Mouse (Mus musculus): ENCODE measurements around the gene Mast1. TPM values are rescaled to one million over a fixed set of nuclear protein-coding genes. Genes with fewer than 3 reads are reported as not detected.

The Mast1 gene
- polyA plus RNA-seq, 1 experiment from 2014 or later = 14.2 TPM

DNA sequence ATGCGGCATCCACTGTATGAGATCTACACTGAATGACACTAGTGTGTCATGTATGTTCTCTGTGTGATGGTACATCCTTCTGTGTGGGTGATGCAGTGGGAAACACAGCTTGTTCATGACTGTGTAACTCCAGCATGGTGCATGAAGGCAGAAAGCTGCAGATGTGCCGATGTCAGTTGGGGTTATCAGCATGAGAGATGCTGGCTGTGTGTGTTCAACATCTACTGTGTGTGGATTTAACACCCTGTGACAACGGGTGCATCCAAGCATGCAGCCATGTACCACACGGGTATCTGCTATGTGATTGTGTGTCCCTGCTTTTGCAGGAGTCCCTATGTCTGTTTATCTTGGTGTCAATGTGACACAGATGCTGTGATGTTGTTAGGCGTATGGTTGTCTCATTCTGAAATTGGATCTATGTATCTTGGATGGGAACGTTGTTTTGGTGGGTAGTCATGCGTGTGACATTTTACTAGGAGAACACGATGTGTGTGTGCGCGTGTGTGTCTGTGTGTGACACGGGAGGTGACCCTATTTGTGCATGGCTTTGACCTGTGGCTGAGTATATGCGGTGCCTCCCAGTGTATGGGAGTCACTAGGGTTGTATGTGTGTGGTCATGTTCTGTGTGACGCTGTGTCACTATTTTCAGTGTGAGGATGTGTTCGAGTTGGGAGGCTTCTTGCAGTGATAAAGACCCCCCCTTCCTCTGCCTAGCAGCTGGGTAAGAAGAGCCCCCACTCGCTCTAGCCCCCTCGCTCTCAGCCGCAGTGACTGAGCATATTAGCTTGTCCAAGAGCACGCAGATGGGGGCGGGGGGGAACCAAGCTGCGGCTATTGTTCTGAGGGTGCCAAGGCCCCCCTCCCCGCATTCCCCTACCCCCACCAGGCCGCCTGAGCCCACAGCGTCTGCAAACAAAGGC lies 858 bp downstream of the Mast1 start:
- no peaks in the 10 kb centered on the region for H3K36me3 ChIP-seq (ENCODE audit: control insufficient read depth, insufficient read depth, low read length)
- WGBS = 17% methylated on average over 23 of the region's 23 CpGs
- H3K27me3 ChIP-seq (ENCODE audit: control insufficient read depth, insufficient read depth, low read length) = peaks cover 18% of the 10 kb centered on the region
- peak; percentile 61 for DNase-seq (ENCODE audit: low spot score)
- H3K9me3 ChIP-seq (ENCODE audit: control insufficient read depth, low read length) = no peaks in the 10 kb centered on the region
- peak overlapping the region; percentile 63 for H3K4me3 ChIP-seq (ENCODE audit: low read depth, low read length)
- H3K27ac ChIP-seq (ENCODE audit: low read depth, low read length) = peak overlapping the region; percentile 39; the same call in 1 of the 2 replicates
- H3K4me1 ChIP-seq (replicated peaks; ENCODE audit: control insufficient read depth, insufficient read depth, low read length) = peaks cover 18% of the 10 kb centered on the region
- ATAC-seq (replicated peaks; ENCODE audit: low FRiP score) = 0 out of 2 replicates have a peak, but pooled peaks have one; percentile 17
- peak overlapping the region; percentile 91 for H3K4me2 ChIP-seq (ENCODE audit: low read depth, low read length, severe bottlenecking)
- H3K9ac ChIP-seq (ENCODE audit: low read length) = peak overlapping the region; percentile 75

DNA sequence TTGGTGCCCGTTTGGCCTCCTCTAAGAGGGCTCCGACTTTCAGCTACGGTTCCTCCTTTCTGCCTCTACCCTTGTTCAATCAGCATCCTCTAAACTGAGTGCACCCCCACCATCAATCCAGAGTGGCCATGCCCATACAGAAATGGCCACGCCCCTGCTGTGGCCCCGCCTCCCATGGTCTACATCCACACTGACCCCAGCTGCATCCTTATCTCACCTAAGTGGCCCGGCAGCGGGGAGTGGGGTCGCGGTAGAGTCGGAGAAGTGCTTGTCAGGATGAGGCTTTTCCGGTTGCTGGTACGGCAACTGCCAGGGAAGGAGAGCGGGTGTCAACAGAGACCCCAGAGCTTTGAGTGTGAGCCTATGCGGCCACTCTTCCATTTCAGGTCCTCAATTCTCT lies 1.7 kb downstream of the Mast1 start:
- Histone ChIP-seq H3K27me3 (ENCODE audit: control insufficient read depth, insufficient read depth, low read length) (peaks cover 20% of the 10 kb centered on the region), H3K4me1 (replicated peaks; ENCODE audit: control insufficient read depth, insufficient read depth, low read length) (peaks cover 18% of the 10 kb centered on the region), H3K4me3 (ENCODE audit: low read depth, low read length) (peak overlapping the region; percentile 63; the same call in 1 of the 2 replicates), H3K36me3 (ENCODE audit: control insufficient read depth, insufficient read depth, low read length) (no peaks in the 10 kb centered on the region), H3K27ac (ENCODE audit: low read depth, low read length) (no peak overlapping the region), H3K9ac (ENCODE audit: low read length) (no peak overlapping the region; the same call in 1 of the 2 replicates), H3K4me2 (ENCODE audit: low read depth, low read length, severe bottlenecking) (peak overlapping the region; percentile 91), H3K9me3 (ENCODE audit: control insufficient read depth, low read length) (no peaks in the 10 kb centered on the region)
- peak; percentile 22 for ATAC-seq (replicated peaks; ENCODE audit: low FRiP score)
- WGBS = 6% methylated on average over 14 of the region's 14 CpGs
- DNase-seq (ENCODE audit: low spot score) = no peak

DNA sequence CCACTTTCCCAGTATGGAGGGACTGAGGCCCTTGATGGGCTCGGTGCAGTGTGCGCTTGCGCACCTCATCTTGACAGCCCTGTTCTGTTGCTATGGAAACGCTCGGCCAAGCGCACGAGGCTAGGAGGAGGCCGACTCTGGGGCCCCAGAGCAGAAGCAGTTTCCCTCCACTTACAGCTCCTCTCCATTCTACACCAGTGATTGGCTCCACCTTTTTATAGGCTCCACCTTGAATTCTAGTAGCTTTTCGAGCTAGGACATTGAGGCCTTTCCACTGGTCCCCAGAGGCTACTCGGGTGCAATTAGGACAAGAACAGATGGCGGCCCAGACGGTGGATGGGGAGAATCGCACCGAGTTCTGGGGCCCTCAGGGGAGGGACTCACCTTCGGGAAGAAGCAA lies 2.3 kb downstream of the Mast1 start:
- H3K9ac ChIP-seq (ENCODE audit: low read length) = peak overlapping the region; percentile 33; the same call in 1 of the 2 replicates
- H3K9me3 ChIP-seq (ENCODE audit: control insufficient read depth, low read length) = no peaks in the 10 kb centered on the region
- WGBS = 2% methylated on average over 15 of the region's 15 CpGs
- peak; percentile 85 for ATAC-seq (replicated peaks; ENCODE audit: low FRiP score)
- H3K27ac ChIP-seq (ENCODE audit: low read depth, low read length) = no peak overlapping the region
- DNase-seq (ENCODE audit: low spot score) = peak; percentile 88
- no peaks in the 10 kb centered on the region for H3K36me3 ChIP-seq (ENCODE audit: control insufficient read depth, insufficient read depth, low read length)
- H3K4me1 ChIP-seq (replicated peaks; ENCODE audit: control insufficient read depth, insufficient read depth, low read length) = peaks cover 18% of the 10 kb centered on the region
- H3K27me3 ChIP-seq (ENCODE audit: control insufficient read depth, insufficient read depth, low read length) = peaks cover 20% of the 10 kb centered on the region
- H3K4me3 ChIP-seq (ENCODE audit: low read depth, low read length) = peak overlapping the region; percentile 63; the same call in 1 of the 2 replicates
- peak overlapping the region; percentile 91 for H3K4me2 ChIP-seq (ENCODE audit: low read depth, low read length, severe bottlenecking)

GRCm38 (mm10) chr8:84933767-84934559 lies 3.2 kb downstream of the Mast1 start:
- Histone ChIP-seq H3K4me1 (replicated peaks; ENCODE audit: control insufficient read depth, insufficient read depth, low read length) (peaks cover 21% of the 10 kb centered on the region), H3K36me3 (ENCODE audit: control insufficient read depth, insufficient read depth, low read length) (no peaks in the 10 kb centered on the region), H3K4me2 (ENCODE audit: low read depth, low read length, severe bottlenecking) (peak overlapping the region; percentile 91; the same call in 1 of the 2 replicates), H3K4me3 (ENCODE audit: low read depth, low read length) (no peak overlapping the region), H3K27me3 (ENCODE audit: control insufficient read depth, insufficient read depth, low read length) (peaks cover 25% of the 10 kb centered on the region), H3K9me3 (ENCODE audit: control insufficient read depth, low read length) (no peaks in the 10 kb centered on the region), H3K27ac (ENCODE audit: low read depth, low read length) (no peak overlapping the region), H3K9ac (ENCODE audit: low read length) (no peak overlapping the region)
- no peak for ATAC-seq (replicated peaks; ENCODE audit: low FRiP score)
- DNase-seq (ENCODE audit: low spot score) = no peak
- WGBS = 85% methylated on average over 16 of the region's 16 CpGs

DNA sequence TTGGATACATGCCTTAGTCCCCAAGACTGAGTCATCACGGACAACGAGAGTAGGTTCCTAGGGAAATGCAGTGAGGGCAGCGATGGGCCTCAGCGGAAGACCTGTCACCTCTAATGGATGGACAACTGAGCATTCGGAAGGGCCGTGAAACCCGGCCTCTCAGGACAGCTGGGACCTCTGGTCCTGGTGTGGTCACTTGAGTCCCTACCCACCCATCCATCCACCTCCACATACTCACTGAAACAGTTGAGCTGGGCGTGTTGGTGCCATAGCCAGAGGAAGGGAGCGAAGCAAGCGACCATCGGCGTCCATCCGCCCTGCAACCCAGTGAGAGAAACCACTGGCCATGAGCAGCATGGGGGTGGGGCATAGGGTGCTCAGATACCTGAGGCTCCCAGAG lies 6.6 kb downstream of the Mast1 start:
- Histone ChIP-seq H3K4me3 (ENCODE audit: low read depth, low read length) (no peak overlapping the region), H3K27ac (ENCODE audit: low read depth, low read length) (no peak overlapping the region), H3K36me3 (ENCODE audit: control insufficient read depth, insufficient read depth, low read length) (no peaks in the 10 kb centered on the region), H3K4me2 (ENCODE audit: low read depth, low read length, severe bottlenecking) (no peak overlapping the region), H3K9me3 (ENCODE audit: control insufficient read depth, low read length) (no peaks in the 10 kb centered on the region), H3K9ac (ENCODE audit: low read length) (no peak overlapping the region), H3K27me3 (ENCODE audit: control insufficient read depth, insufficient read depth, low read length) (peaks cover 14% of the 10 kb centered on the region), H3K4me1 (replicated peaks; ENCODE audit: control insufficient read depth, insufficient read depth, low read length) (peaks cover 11% of the 10 kb centered on the region)
- no peak for DNase-seq (ENCODE audit: low spot score)
- no peak for ATAC-seq (replicated peaks; ENCODE audit: low FRiP score)
- 95% methylated on average over 13 of the region's 13 CpGs for WGBS

GRCm38 (mm10) chr8:84928456-84929306 lies 8.5 kb downstream of the Mast1 start:
- H3K9ac ChIP-seq (ENCODE audit: low read length) = peak overlapping the region; percentile 52
- no peaks in the 10 kb centered on the region; the same call in 1 of the 2 replicates for H3K36me3 ChIP-seq (ENCODE audit: control insufficient read depth, insufficient read depth, low read length)
- peaks cover 7% of the 10 kb centered on the region for H3K27me3 ChIP-seq (ENCODE audit: control insufficient read depth, insufficient read depth, low read length)
- ATAC-seq (replicated peaks; ENCODE audit: low FRiP score) = peak; percentile 88
- no peak overlapping the region; the same call in 1 of the 2 replicates for H3K27ac ChIP-seq (ENCODE audit: low read depth, low read length)
- DNase-seq (ENCODE audit: low spot score) = peak; percentile 90
- H3K4me2 ChIP-seq (ENCODE audit: low read depth, low read length, severe bottlenecking) = peak overlapping the region; percentile 70
- no peaks in the 10 kb centered on the region for H3K9me3 ChIP-seq (ENCODE audit: control insufficient read depth, low read length)
- peaks cover 3% of the 10 kb centered on the region; the same call in 1 of the 2 replicates for H3K4me1 ChIP-seq (replicated peaks; ENCODE audit: control insufficient read depth, insufficient read depth, low read length)
- 2% methylated on average over 46 of the region's 52 CpGs for WGBS
- H3K4me3 ChIP-seq (ENCODE audit: low read depth, low read length) = peak overlapping the region; percentile 39

GRCm38 (mm10) chr8:84927513-84927912 lies 9.6 kb downstream of the Mast1 start:
- H3K9me3 ChIP-seq (ENCODE audit: control insufficient read depth, low read length) = no peaks in the 10 kb centered on the region
- H3K36me3 ChIP-seq (ENCODE audit: control insufficient read depth, insufficient read depth, low read length) = no peaks in the 10 kb centered on the region; the same call in 1 of the 2 replicates
- 94% methylated on average over 1 of the region's 1 CpGs for WGBS

More at GRCm38 (mm10) chr8:84927513-84927912, 9.6 kb downstream of the Mast1 start:
- H3K4me1 ChIP-seq (replicated peaks; ENCODE audit: control insufficient read depth, insufficient read depth, low read length) = peaks cover 3% of the 10 kb centered on the region; the same call in 1 of the 2 replicates
- H3K27me3 ChIP-seq (ENCODE audit: control insufficient read depth, insufficient read depth, low read length) = peaks cover 7% of the 10 kb centered on the region
- no peak for DNase-seq (ENCODE audit: low spot score)
- H3K4me2 ChIP-seq (ENCODE audit: low read depth, low read length, severe bottlenecking) = no peak overlapping the region
- ATAC-seq (replicated peaks; ENCODE audit: low FRiP score) = no peak
- H3K27ac ChIP-seq (ENCODE audit: low read depth, low read length) = no peak overlapping the region
- no peak overlapping the region for H3K4me3 ChIP-seq (ENCODE audit: low read depth, low read length)
- H3K9ac ChIP-seq (ENCODE audit: low read length) = no peak overlapping the region
